Mouse (Mus musculus) C2C12 (cell line): Measurements from ENCODE around the gene Pofut2.

Source experiments
- CEBPB ChIP-seq: IDR thresholded peaks from one replicate; pipeline ENCODE4 v1.6.1; 2011; ENCODE audit warnings: low read depth, mild to moderate bottlenecking, control low read depth, moderate library complexity
- CTCF ChIP-seq: IDR thresholded peaks from one replicate; pipeline ENCODE4 v1.5.1; 2011; ENCODE audit not compliant: control insufficient read depth, insufficient read depth, insufficient read length
- MAX ChIP-seq: IDR thresholded peaks from one replicate; pipeline ENCODE4 v1.6.1; 2011; ENCODE audit warnings: mild to moderate bottlenecking, control low read depth
- USF1 ChIP-seq: IDR thresholded peaks from one replicate; pipeline ENCODE4 v1.6.1; 2011; ENCODE audit warnings: low read depth, mild to moderate bottlenecking, control low read depth, moderate library complexity

GRCm38 (mm10) chr10:77231861-77232755 is 26.9 kb upstream of the Pofut2 start:
- TF ChIP-seq CEBPB (no peak), CTCF (no peak), MAX (no peak), USF1 (no peak)
